Mouse (Mus musculus) forebrain, embryonic 11.5 days (tissue): ENCODE data around the gene Hddc2. TPM values are rescaled to one million over a fixed set of nuclear protein-coding genes. Genes with fewer than 3 reads are reported as not detected.

Experiments used
- ATAC-seq: fragments of 200-750 bp; cut with Nextera tagmentation; replicated peaks from 2 replicates; pipeline ENCODE4 v1.8.0; 2017; ENCODE audit warnings: moderate TSS enrichment; ENCODE audit not compliant: low FRiP score
- DNase-seq: peaks from one replicate; pipeline ENCODE4 v3.0.0-alpha.2; 2017; ENCODE audit warnings: low spot score
- H3K27ac ChIP-seq: fragments of 300-500 bp; sonication (generic); 2 replicates; pipeline ENCODE4 v1.5.1; 2014; ENCODE audit warnings: low read depth, low read length
- H3K27me3 ChIP-seq: fragments of 300-500 bp; sonication (generic); 2 replicates; pipeline ENCODE4 v1.6.1; 2014; ENCODE audit warnings: mild to moderate bottlenecking, low read length, mixed read lengths; ENCODE audit not compliant: control insufficient read depth, insufficient read depth
- H3K36me3 ChIP-seq: fragments of 300-500 bp; sonication (generic); 2 replicates; pipeline ENCODE4 v1.6.1; 2014; ENCODE audit warnings: mild to moderate bottlenecking, low read length, moderate library complexity, mixed read lengths; ENCODE audit not compliant: control insufficient read depth, insufficient read depth
- H3K4me1 ChIP-seq: fragments of 300-500 bp; sonication (generic); replicated peaks from 2 replicates; pipeline ENCODE4 v1.6.1; 2014; ENCODE audit warnings: low read length, mixed read lengths; ENCODE audit not compliant: control insufficient read depth, insufficient read depth
- H3K4me2 ChIP-seq: fragments of 300-500 bp; sonication (generic); 2 replicates; pipeline ENCODE4 v1.6.1; 2014; ENCODE audit warnings: low read depth, mild to moderate bottlenecking, low read length, moderate library complexity, mixed read lengths; ENCODE audit not compliant: severe bottlenecking
- H3K4me3 ChIP-seq: fragments of 300-500 bp; sonication (generic); 2 replicates; pipeline ENCODE4 v1.5.1; 2014; ENCODE audit warnings: low read depth, low read length
- H3K9ac ChIP-seq: fragments of 300-500 bp; sonication (generic); 2 replicates; pipeline ENCODE4 v1.6.1; 2014; ENCODE audit warnings: low read length
- H3K9me3 ChIP-seq: fragments of 300-500 bp; sonication (generic); 2 replicates; pipeline ENCODE4 v1.6.1; 2016; ENCODE audit warnings: low read length, mixed read lengths; ENCODE audit not compliant: control insufficient read depth
- WGBS: fragments of 180-500 bp; shearing (Covaris S2); extraction: QIAGEN DNeasy Blood & Tissue Kit; methylation state at CpG from one replicate; pipeline ENCODE4 v1.1.7; 2014; 5-methylcytosine and 5-hydroxymethylcytosine counted together
- polyA plus RNA-seq: library from polyadenylated mRNA; unstranded; fragments of >200 nt; fragmentation: Nextera tagmentation; extraction: Ambion mirVana; gene quantifications from 2 replicates; pipeline ENCODE4 v1.2.1, GENCODE M21; 2014

Gene Hddc2
- 69.4 TPM in 2 replicates for polyA plus RNA-seq

DNA sequence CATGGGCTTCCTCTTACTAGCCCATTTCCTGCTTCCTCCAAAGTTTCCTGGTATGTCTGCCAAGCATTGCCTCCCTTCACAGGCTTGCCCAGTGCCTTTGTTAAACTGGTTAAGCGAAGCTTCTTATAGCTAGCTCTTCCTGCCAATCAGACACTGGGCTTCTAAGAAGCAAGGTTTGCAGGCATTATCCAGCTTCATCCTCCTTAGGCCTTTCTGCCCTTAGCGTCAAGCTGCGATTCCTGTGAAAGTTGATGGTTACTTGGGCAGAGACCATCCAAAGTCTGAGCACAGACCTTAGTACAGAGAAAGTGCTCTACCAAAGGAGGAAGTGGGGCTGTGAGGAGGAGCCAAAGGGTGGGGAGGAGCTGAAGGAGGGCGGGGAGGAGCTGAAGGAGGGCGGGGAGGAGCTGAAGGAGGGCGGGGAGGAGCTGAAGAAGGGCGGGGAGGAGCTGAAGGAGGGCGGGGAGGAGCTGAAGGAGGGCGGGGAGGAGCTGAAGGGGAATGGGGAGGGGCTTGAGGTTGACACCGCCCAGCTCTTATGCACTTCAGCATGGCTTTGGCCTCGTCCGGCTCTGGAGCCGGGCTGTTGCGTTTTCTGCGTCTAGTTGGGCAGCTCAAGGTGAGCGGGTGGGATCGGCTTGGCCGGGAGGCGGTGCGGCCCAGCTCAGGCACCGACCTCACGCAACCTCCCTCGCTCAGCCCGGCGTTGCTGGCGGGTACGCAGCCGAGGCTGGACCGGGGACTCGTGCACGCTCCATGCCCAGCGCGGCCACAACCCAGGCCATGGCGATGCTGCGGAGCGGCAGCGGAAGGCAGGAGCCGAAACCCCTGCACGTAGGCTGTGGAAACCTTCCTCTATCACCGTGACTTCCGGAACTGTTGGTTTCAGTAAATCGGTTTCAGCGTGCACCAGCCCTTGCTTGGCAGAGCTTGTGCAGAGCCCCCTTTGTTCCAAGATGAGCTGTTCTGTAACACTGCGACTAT is at the start of gene Hddc2:
TSS of gene Hddc2 (plus strand) at position 519 of the 984 bp plus-strand sequence.
- Histone ChIP-seq H3K9ac (peak within 1 kb of the TSS; percentile 67), H3K36me3 (no peaks in the 10 kb centered on the region), H3K27ac (peak within 1 kb of the TSS; percentile 48; the same call in 1 of the 2 replicates), H3K4me3 (peak within 1 kb of the TSS; percentile 51), H3K9me3 (no peaks in the 10 kb centered on the region), H3K4me1 (no peaks in the 10 kb centered on the region), H3K27me3 (no peaks in the 10 kb centered on the region), H3K4me2 (peak within 1 kb of the TSS; percentile 52)
- peak; percentile 92 for DNase-seq
- peak; percentile 97 for ATAC-seq
- 5% methylated on average over 30 of the region's 44 CpGs for WGBS

DNA sequence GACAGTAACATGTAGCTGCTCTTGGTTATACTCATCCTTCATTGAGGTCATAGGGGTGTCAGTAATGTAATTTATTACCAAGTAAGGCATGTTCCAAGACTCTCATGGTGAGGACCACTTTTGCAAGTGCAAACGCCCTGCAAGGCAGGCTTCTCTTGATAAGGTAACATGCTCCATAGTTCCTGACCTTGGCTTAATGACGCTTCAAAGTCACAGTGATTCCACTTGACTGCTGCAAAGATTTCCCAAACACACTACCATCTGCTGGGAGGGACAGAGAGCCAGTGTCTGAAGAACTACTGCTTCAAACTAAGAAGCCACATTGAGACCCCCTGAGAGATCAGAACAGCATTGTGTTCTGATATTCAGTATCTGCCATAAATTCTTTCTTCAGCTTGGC is 40.4 kb upstream of the Hddc2 start:
- no peaks in the 10 kb centered on the region for H3K9me3 ChIP-seq
- 81% methylated on average over 2 of the region's 2 CpGs for WGBS
- ATAC-seq, result no peak

DNA sequence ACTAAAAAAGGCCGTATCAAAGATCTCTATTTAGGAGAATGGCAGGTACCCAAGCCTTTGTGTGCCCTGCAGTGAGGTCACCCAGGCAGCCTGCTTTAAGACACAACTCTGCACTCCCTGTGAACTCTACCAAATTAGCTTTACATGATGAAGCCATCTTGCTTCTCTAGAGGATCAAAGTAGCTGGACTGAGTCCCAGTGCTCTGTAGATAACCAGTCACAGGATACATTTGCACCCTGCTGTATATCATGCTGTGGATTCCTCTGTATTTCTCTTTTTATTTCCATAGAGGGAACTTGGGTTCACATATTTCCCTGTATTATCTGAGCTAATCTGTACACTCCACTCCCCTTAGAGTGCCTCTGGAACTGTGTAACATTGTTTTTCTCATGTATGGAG is 40.0 kb upstream of the Hddc2 start:
- H3K9ac ChIP-seq, result no peak overlapping the region
- no peak overlapping the region for H3K4me2 ChIP-seq
- no peak for DNase-seq
- WGBS, result 57% methylated on average over 1 of the region's 1 CpGs
- H3K27ac ChIP-seq, result no peak overlapping the region
- no peaks in the 10 kb centered on the region for H3K9me3 ChIP-seq
- no peak overlapping the region for H3K4me3 ChIP-seq
- H3K36me3 ChIP-seq, result no peaks in the 10 kb centered on the region
- ATAC-seq, result no peak
- H3K27me3 ChIP-seq, result no peaks in the 10 kb centered on the region
- no peaks in the 10 kb centered on the region for H3K4me1 ChIP-seq

More for the DNA sequence above, 40.4 kb upstream of the Hddc2 start:
- DNase-seq, result no peak
- H3K4me1 ChIP-seq, result no peaks in the 10 kb centered on the region
- H3K4me3 ChIP-seq, result no peak overlapping the region
- H3K36me3 ChIP-seq, result no peaks in the 10 kb centered on the region
- no peak overlapping the region for H3K4me2 ChIP-seq
- no peaks in the 10 kb centered on the region for H3K27me3 ChIP-seq
- H3K9ac ChIP-seq, result no peak overlapping the region
- H3K27ac ChIP-seq, result no peak overlapping the region

DNA sequence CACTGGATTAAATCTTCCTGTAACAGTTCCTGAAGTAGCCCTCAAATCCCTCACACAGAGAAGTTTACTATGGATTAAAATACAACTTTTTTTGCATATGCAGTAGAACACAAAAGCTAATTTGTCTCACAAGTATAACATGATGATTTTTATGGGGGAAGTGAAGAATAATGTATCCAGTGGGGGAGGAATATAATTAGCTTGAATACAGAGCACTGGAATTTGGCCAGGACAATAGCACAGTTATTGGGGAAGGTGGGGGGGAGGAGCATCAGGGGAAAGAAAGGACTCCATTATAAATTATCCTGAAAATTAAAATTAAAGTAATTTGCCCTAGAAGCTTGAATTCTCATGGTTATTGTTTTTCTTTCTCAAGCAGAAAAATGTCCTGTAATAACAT is 25.4 kb upstream of the Hddc2 start:
- Histone ChIP-seq H3K4me3 (no peak overlapping the region), H3K36me3 (no peaks in the 10 kb centered on the region), H3K9me3 (no peaks in the 10 kb centered on the region), H3K27me3 (no peaks in the 10 kb centered on the region), H3K4me1 (no peaks in the 10 kb centered on the region), H3K9ac (no peak overlapping the region), H3K27ac (no peak overlapping the region), H3K4me2 (no peak overlapping the region)
- DNase-seq (no peak), ATAC-seq (no peak)

DNA sequence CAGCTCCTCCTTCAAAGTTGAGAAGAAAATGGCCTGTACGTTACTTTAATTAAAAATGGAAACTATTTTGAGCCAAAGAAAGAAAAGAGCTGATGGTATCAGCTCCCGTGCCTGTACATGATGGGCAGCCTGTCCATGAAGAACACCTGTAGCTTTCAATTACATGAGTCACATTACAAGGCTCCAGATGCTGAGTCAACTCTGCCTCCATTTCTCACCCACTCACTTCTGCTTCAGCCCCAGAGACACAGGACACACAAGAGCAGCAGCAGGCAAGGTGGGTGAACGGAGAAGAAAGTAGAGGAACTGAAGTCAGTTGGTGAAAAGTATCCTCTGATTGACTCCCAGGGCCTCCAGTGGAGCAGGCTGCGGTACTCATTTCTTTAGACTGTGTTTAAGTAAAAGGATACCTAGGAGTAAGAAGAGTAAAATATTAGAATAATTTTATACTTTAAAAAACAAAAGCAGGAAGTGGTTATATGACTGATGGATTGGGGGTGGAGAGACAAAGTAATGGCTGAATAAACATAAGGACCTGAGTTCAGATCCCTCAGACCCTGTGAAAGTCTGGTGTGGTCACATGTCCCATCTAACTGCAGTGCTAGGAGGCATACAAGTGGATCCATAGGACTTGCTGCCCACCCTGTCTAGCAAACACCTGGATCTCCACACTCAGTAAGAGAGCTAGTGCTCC is 24.3 kb upstream of the Hddc2 start:
- H3K27ac ChIP-seq, result no peak overlapping the region
- H3K27me3 ChIP-seq, result no peaks in the 10 kb centered on the region
- no peak overlapping the region for H3K9ac ChIP-seq
- ATAC-seq (no peak), DNase-seq (no peak)
- H3K4me3 ChIP-seq, result no peak overlapping the region
- no peaks in the 10 kb centered on the region for H3K36me3 ChIP-seq
- H3K4me2 ChIP-seq, result no peak overlapping the region
- no peaks in the 10 kb centered on the region for H3K4me1 ChIP-seq
- 89% methylated on average over 4 of the region's 4 CpGs for WGBS
- H3K9me3 ChIP-seq, result no peaks in the 10 kb centered on the region

- ATAC-seq (no peak), DNase-seq (no peak)
- H3K4me2 ChIP-seq, result no peak overlapping the region
- H3K36me3 ChIP-seq, result no peaks in the 10 kb centered on the region
- no peaks in the 10 kb centered on the region for H3K9me3 ChIP-seq
- H3K4me3 ChIP-seq, result no peak overlapping the region
- no peak overlapping the region for H3K9ac ChIP-seq
- no peaks in the 10 kb centered on the region for H3K27me3 ChIP-seq
- H3K27ac ChIP-seq, result no peak overlapping the region
- 27% methylated on average over 5 of the region's 5 CpGs for WGBS
- no peaks in the 10 kb centered on the region for H3K4me1 ChIP-seq
Measured at GRCm38 (mm10) chr10:31295705-31296104, 17.5 kb upstream of the Hddc2 start.

- ATAC-seq, result no peak
- no peak overlapping the region for H3K4me2 ChIP-seq
- no peaks in the 10 kb centered on the region for H3K36me3 ChIP-seq
- no peak overlapping the region for H3K27ac ChIP-seq
- H3K27me3 ChIP-seq, result no peaks in the 10 kb centered on the region
- H3K4me1 ChIP-seq, result no peaks in the 10 kb centered on the region
- no peak overlapping the region for H3K4me3 ChIP-seq
- 15% methylated on average over 1 of the region's 1 CpGs for WGBS
- H3K9ac ChIP-seq, result no peak overlapping the region
- no peaks in the 10 kb centered on the region for H3K9me3 ChIP-seq
- DNase-seq, result no peak
Measured at GRCm38 (mm10) chr10:31296458-31296857, 16.7 kb upstream of the Hddc2 start.

DNA sequence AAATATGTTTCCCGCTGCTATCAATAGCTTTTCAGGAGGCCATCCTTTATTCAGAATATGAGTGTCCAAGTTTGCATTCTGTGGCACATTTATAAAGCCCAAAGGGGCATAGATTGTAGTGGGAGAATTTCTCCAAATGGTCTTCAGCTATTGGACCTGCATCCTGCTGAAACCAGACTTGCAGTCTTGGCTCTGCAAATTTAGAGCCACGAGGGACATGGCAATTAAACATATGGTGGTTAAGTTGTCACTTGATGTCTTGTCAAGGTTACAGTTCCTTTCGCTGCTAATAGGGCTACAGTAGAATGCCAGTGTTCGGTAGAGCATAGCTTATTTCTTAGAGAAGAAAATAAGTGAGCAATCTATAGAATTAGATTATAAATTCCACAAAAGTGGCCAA is 16.1 kb upstream of the Hddc2 start:
- H3K4me2 ChIP-seq, result no peak overlapping the region
- DNase-seq (no peak), ATAC-seq (no peak)
- no peaks in the 10 kb centered on the region for H3K9me3 ChIP-seq
- no peaks in the 10 kb centered on the region for H3K27me3 ChIP-seq
- 77% methylated on average over 4 of the region's 4 CpGs for WGBS
- H3K4me1 ChIP-seq, result no peaks in the 10 kb centered on the region
- no peak overlapping the region for H3K27ac ChIP-seq
- H3K9ac ChIP-seq, result no peak overlapping the region
- no peak overlapping the region for H3K4me3 ChIP-seq
- no peaks in the 10 kb centered on the region for H3K36me3 ChIP-seq
